Mouse (Mus musculus) embryonic fibroblast, embryonic 13.5 days (primary cell): Measurements from ENCODE around the gene Gbgt1. TPM values are rescaled to one million over a fixed set of nuclear protein-coding genes. Genes with fewer than 3 reads are reported as not detected.

ENCODE experiments used
- H3K27ac ChIP-seq: 2 replicates; pipeline ENCODE4 v1.5.1; 2012; ENCODE audit warnings: low read length, control low read depth, inconsistent platforms; ENCODE audit not compliant: insufficient read depth
- H3K4me1 ChIP-seq: 2 replicates; pipeline ENCODE4 v1.6.1; 2011; ENCODE audit warnings: low read length; ENCODE audit not compliant: control insufficient read depth, insufficient read depth
- H3K4me3 ChIP-seq: 2 replicates; pipeline ENCODE4 v1.5.1; 2011; ENCODE audit warnings: mild to moderate bottlenecking, control low read depth, low read length; ENCODE audit not compliant: insufficient read depth
- CTCF ChIP-seq: IDR thresholded peaks from 2 replicates; pipeline ENCODE4 v1.5.1; 2011; ENCODE audit warnings: mild to moderate bottlenecking, control low read depth, low read length, moderate library complexity, borderline replicate concordance; ENCODE audit not compliant: insufficient read depth
- POLR2A ChIP-seq: IDR thresholded peaks from 2 replicates; pipeline ENCODE4 v1.6.1; 2011; ENCODE audit warnings: low read depth, mild to moderate bottlenecking, control low read depth, low read length, moderate library complexity
- polyA plus RNA-seq: library from polyadenylated mRNA; stranded (reverse); fragments of >200 nt; gene quantifications from 2 replicates; pipeline ENCODE4 v1.2.4, GENCODE M21; 2011; ENCODE audit warnings: low read depth; ENCODE audit not compliant: missing spikeins, insufficient read length

Gene Gbgt1
- polyA plus RNA-seq, 1 experiment, result not detected

DNA sequence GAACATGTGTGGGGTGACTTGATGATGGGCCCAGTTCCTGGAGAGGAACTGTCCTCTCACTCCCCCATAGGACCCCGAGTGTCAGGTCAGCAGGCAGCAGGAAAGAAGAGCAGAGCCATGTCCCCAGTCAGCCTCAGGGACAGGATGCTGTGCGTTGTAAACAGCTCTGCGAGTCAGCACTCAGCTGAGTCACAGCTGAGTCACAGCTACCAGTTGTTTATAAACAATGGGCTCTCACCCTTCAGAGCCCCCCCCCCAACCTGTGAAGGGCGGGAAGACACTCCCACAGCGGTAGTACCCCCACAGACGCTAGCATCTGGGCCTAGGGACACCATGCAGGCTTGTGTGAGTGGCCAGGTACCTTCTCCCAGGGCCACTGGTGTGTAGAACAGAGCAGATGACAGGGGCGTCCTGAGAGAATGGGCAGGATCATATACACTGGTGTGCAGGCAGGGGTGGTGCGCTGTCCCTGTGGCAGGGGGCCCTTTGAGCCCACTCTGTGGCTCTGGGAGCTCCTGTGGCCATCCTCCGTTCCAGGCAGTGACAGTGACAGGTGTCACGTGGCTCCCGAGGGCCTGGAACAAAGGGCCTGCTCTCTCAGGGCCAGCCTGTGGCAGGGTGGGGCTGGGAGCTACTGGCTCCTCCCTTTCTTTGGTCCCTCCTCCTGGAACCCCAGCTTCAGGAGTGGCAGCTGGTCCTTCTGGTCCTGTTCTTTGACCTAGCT, 28.7 kb downstream of the Gbgt1 start:
- TF ChIP-seq CTCF, result no peak
- no peak for TF ChIP-seq POLR2A
- Histone ChIP-seq H3K4me1 (peaks cover 21% of the 10 kb centered on the region), H3K27ac (peak overlapping the region; percentile 54), H3K4me3 (no peak overlapping the region)

DNA sequence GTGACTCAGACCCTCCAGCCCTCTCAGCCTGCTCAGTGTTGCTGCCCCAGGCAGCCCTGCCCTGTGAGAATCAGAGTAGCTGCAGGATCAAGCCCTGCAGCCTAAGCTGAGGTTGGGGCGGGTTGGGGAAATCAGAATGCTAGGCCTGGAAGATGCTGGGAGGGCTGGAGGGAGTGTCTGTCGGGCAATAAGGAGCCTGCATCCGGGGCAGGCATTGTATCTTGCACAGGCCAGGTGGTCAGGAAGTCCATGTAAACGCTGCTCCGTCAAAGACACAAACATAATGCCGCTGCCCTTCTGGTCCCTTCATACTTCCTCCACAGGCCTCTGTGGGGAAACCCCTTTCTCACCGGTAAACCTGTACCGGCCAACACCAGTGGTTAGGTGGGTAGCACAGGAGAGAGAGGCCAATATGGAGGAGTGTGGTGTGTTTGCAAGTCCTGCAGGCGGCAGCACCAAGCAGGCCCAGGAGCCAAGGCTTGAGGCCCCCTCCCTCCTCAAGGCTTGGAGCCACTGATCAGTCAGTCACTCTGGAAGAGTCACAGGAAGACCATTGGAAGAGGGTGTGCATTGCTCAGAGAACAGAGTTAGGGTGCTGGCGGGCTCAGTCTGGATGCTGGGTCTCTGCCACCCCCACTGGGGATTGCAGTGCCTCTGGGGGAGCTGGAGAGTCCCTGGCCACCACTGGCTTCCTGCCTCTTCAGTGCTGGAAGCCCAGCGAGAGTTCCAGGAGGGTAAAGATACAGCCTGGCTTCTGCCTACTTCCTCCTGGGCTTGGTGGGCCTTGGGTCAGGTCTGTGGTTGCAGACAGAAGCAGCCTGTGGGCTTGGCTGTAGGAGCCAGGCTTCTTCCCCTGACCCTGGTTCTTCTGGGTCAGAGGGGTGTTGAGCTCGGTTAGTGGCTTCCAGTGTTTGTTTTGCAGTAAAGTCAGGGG, 29.5 kb downstream of the Gbgt1 start:
- Histone ChIP-seq H3K4me1 (peaks cover 24% of the 10 kb centered on the region), H3K4me3 (no peak overlapping the region), H3K27ac (peak overlapping the region; percentile 14)
- TF ChIP-seq CTCF (peak; percentile 35; the same call in 1 of the 2 replicates), POLR2A (no peak)

- no peak overlapping the region for H3K4me3 ChIP-seq
- H3K27ac ChIP-seq, result no peak overlapping the region
- TF ChIP-seq CTCF (no peak), POLR2A (no peak)
- H3K4me1 ChIP-seq, result peaks cover 25% of the 10 kb centered on the region
Measured at GRCm38 (mm10) chr2:28527436-28528353, 31.0 kb downstream of the Gbgt1 start.

- Histone ChIP-seq H3K4me3 (no peak overlapping the region), H3K27ac (no peak overlapping the region), H3K4me1 (peaks cover 28% of the 10 kb centered on the region)
- no peak for TF ChIP-seq POLR2A
- no peak for TF ChIP-seq CTCF
Measured at GRCm38 (mm10) chr2:28528354-28528730, 31.7 kb downstream of the Gbgt1 start.

DNA sequence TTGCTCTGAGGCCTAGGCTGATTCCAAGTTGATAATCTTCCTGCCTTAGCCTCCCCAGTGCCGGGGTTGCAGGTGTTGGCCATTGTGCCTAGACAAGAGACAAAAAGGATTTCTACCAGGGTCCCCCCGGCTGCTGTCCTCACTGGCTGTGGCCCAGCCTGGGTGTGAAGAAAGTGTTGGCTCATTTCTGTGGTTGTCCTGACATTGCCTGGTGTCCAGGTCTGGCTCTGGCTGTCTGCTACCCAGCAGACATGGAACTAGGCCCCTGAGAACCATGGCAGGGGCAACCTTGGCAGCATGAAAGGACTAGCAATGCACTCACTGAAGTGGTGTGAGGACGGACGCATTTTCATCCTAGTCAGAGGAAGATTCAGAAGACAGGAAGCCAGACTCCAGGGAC, 33.2 kb downstream of the Gbgt1 start:
- Histone ChIP-seq H3K4me3 (no peak overlapping the region), H3K27ac (no peak overlapping the region), H3K4me1 (peaks cover 21% of the 10 kb centered on the region)
- TF ChIP-seq POLR2A (no peak), CTCF (no peak)

DNA sequence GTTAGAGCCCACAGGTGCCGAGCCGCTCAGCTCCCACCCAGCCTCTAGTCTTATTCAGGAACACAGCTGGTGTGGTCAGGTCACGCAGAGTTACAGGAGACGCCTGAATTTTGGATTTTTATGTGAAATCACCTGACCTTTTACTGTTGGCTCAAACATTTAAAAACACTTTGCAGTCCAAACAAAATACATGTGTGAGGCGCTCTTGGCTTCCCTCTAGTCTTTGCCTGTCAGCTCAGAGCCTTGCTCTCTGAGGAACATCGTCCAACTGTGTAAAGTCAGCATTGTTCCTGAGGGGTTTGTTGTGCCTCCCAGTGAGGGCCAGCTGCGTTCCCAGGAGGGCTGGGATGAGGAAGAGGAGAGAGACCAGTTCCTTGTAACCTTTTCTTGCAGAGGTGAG, 33.6 kb downstream of the Gbgt1 start:
- TF ChIP-seq CTCF (no peak), POLR2A (no peak)
- H3K27ac ChIP-seq, result no peak overlapping the region

GRCm38 (mm10) chr2:28532938-28533771, 36.5 kb downstream of the Gbgt1 start:
- Histone ChIP-seq H3K27ac (peak overlapping the region; percentile 77; the same call in 1 of the 2 replicates), H3K4me3 (peak overlapping the region; percentile 55), H3K4me1 (peaks cover 18% of the 10 kb centered on the region)
- TF ChIP-seq POLR2A (peak; percentile 75), CTCF (no peak)

More for the DNA sequence above, 33.6 kb downstream of the Gbgt1 start:
- peaks cover 21% of the 10 kb centered on the region for H3K4me1 ChIP-seq
- H3K4me3 ChIP-seq, result no peak overlapping the region

DNA sequence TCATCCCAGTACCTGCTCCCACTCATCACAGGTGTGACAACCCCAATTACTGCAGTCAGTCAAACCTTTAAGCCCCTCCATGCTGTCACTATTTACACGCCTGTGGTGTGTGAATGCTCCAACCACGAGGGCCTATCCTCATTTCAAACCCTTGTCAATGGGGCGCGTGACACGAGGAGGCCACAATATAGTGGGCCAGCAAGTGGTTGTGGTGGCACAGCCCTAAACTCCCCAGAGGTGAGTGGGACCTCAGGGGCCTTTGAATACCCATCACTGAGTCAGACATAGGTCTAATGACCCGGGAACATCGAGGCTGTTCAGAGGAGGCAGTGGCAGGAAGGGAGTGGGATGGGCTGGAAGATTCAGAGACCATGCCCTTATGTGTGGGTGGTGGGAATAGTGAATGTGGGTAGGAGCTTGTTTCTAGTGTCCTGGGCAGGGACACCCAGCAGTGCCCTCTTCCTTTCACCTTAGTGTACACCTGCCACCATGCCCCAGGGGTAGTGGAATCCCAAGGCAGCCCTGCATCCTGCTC, 37.3 kb downstream of the Gbgt1 start:
- peaks cover 20% of the 10 kb centered on the region for H3K4me1 ChIP-seq
- TF ChIP-seq POLR2A (no peak; the same call in 1 of the 2 replicates), CTCF (no peak)

More for the DNA sequence above, 37.3 kb downstream of the Gbgt1 start:
- peak overlapping the region; percentile 55 for H3K4me3 ChIP-seq
- H3K27ac ChIP-seq, result peak overlapping the region; percentile 77
